Mouse (Mus musculus): Measurements from ENCODE around the gene Jhy.

The Jhy gene

GRCm38 (mm10) chr9:40963586-40964417 is at the start of gene Jhy:
Gene Jhy, minus strand, starts transcription at chr9:40964118.
- no peak for DNase-seq (ENCODE audit: low read depth, low spot score)

- no peak for DNase-seq (ENCODE audit: low read depth, low spot score)
These were observed 48.5 kb upstream of the Jhy start for GRCm38 (mm10) chr9:41012456-41012855.

- no peak for DNase-seq (ENCODE audit: low read depth, low spot score)
These were observed 47.9 kb upstream of the Jhy start for GRCm38 (mm10) chr9:41011512-41012436.

- no peak for DNase-seq (ENCODE audit: low read depth, low spot score)
These were observed 43.9 kb upstream of the Jhy start for GRCm38 (mm10) chr9:41007785-41008184.

GRCm38 (mm10) chr9:41004415-41004814 is 40.5 kb upstream of the Jhy start, which contains the start of gene Crtam:
Gene Crtam, minus strand, starts transcription at chr9:41004628.
- DNase-seq (ENCODE audit: low read depth, low spot score) = no peak

- no peak for DNase-seq (ENCODE audit: low read depth, low spot score)
These were observed 33.3 kb upstream of the Jhy start for GRCm38 (mm10) chr9:40997116-40997779.

GRCm38 (mm10) chr9:40994075-40994474 is 30.2 kb upstream of the Jhy start:
- DNase-seq (ENCODE audit: low read depth, low spot score) = peak; percentile 6

GRCm38 (mm10) chr9:40991511-40991910 is 27.6 kb upstream of the Jhy start:
- no peak for DNase-seq (ENCODE audit: low read depth, low spot score)

- peak; percentile 79 for DNase-seq (ENCODE audit: low read depth, low spot score)
These were observed 26.1 kb upstream of the Jhy start for GRCm38 (mm10) chr9:40989940-40990588.

GRCm38 (mm10) chr9:40984313-40984712 is 20.4 kb upstream of the Jhy start:
- no peak for DNase-seq (ENCODE audit: low read depth, low spot score)

- no peak for DNase-seq (ENCODE audit: low read depth, low spot score)
These were observed 19.8 kb upstream of the Jhy start for GRCm38 (mm10) chr9:40983758-40984157.

- no peak for DNase-seq (ENCODE audit: low read depth, low spot score)
These were observed 18.6 kb upstream of the Jhy start for GRCm38 (mm10) chr9:40982480-40982879.

- no peak for DNase-seq (ENCODE audit: low read depth, low spot score)
These were observed 10.3 kb upstream of the Jhy start for GRCm38 (mm10) chr9:40974042-40974801.

GRCm38 (mm10) chr9:40964418-40964714 is 448 bp upstream of the Jhy start:
- no peak for DNase-seq (ENCODE audit: low read depth, low spot score)

GRCm38 (mm10) chr9:40961401-40961800 is 2.5 kb downstream of the Jhy start:
- no peak for DNase-seq (ENCODE audit: low read depth, low spot score)

- no peak for DNase-seq (ENCODE audit: low read depth, low spot score)
These were observed 14.8 kb downstream of the Jhy start for GRCm38 (mm10) chr9:40949039-40949615.

GRCm38 (mm10) chr9:40948473-40948872 is 15.4 kb downstream of the Jhy start:
- DNase-seq (ENCODE audit: low read depth, low spot score) = no peak

- DNase-seq (ENCODE audit: low read depth, low spot score) = no peak
These were observed 16.8 kb downstream of the Jhy start for GRCm38 (mm10) chr9:40947131-40947530.

- peak; percentile 16 for DNase-seq (ENCODE audit: low read depth, low spot score)
These were observed 26.5 kb downstream of the Jhy start for GRCm38 (mm10) chr9:40937425-40937824.

GRCm38 (mm10) chr9:40933323-40933722 is 30.6 kb downstream of the Jhy start:
- peak; percentile 25 for DNase-seq (ENCODE audit: low read depth, low spot score)

All from 3T3-L1 (cell line).